15 mouse cellular contexts compared by ENCODE assay signal in genomic region chr8:121313458-121313857, GRCm38 (mm10).
DNase-seq lines count a peak whose midpoint lies in the region; ATAC-seq and TF ChIP-seq lines count a peak whose summit lies in the region.
"Had no signal": no experiment of that assay in that cellular context is flagged by ENCODE, and none has a peak within 500 bp of the region (broad histone marks: within the 10 kb centered on the region; RNA-seq: fewer than 3 reads in every experiment).

No protein-coding gene starts in this region.

- WGBS in hindbrain, embryonic 10.5 days: 55% methylated on average over 6 of the region's 6 CpGs
- 57% methylated on average over 6 of the region's 6 CpGs for WGBS in hindbrain, embryonic 12.5 days
- 41% methylated on average over 6 of the region's 6 CpGs for WGBS in liver, embryonic 14.5 days (ENCODE audit: insufficient replicate concordance)

- peak; percentile 16; the same call in 1 of the 2 replicates for TF ChIP-seq CTCF in liver, embryonic 14.5 days (IDR thresholded peaks at IDR 0.05; ENCODE audit: low read depth)
- peak; percentile 6 for TF ChIP-seq CTCF in C2C12 (IDR thresholded peaks at IDR 0.05; ENCODE audit: control insufficient read depth, insufficient read depth, insufficient read length)
- TF ChIP-seq CTCF in ES-Bruce4 (IDR thresholded peaks at IDR 0.05; ENCODE audit: low read depth, low read length): peak; percentile 15

- peaks cover 41% of the 10 kb centered on the region for H3K4me1 ChIP-seq in hindbrain, embryonic 10.5 days (replicated peaks)
- peaks cover 20% of the 10 kb centered on the region for H3K4me1 ChIP-seq in hindbrain, embryonic 12.5 days
- H3K4me1 ChIP-seq in liver, embryonic 14.5 days (replicated peaks; ENCODE audit: control insufficient read depth in 2 of 2, insufficient read depth in 2 of 2, low read length in 1 of 2): no peaks in the 10 kb centered on the region; a peak in 1 of 4 replicates
- H3K4me1 ChIP-seq in ES-Bruce4 (ENCODE audit: control insufficient read depth, insufficient read depth, low read length): no peaks in the 10 kb centered on the region

- no peak overlapping the region for H3ac ChIP-seq in C2C12 (ENCODE audit: control insufficient read depth, insufficient read length, low read depth)

- no peaks in the 10 kb centered on the region for H3K79me3 ChIP-seq in C2C12 (ENCODE audit: low read depth)

- peaks cover 43% of the 10 kb centered on the region for H3K27me3 ChIP-seq in hindbrain, embryonic 10.5 days (ENCODE audit: insufficient read depth, poor library complexity, severe bottlenecking)
- H3K27me3 ChIP-seq in hindbrain, embryonic 12.5 days: no peaks in the 10 kb centered on the region; the same call in 1 of the 2 replicates
- H3K27me3 ChIP-seq in liver, embryonic 14.5 days (ENCODE audit: control insufficient read depth, insufficient read depth, low read length): no peaks in the 10 kb centered on the region
- H3K27me3 ChIP-seq in C2C12 (ENCODE audit: control insufficient read depth, insufficient read depth, insufficient read length): peaks cover 28% of the 10 kb centered on the region
- no peaks in the 10 kb centered on the region for H3K27me3 ChIP-seq in ES-Bruce4 (ENCODE audit: control insufficient read depth, insufficient read depth, low read length, poor library complexity, severe bottlenecking)
- H3K27me3 ChIP-seq: stomach, embryonic 15.5 days had no signal

- no peaks in the 10 kb centered on the region for H3K79me2 ChIP-seq in C2C12 (ENCODE audit: control insufficient read depth, insufficient read depth)

- no peak overlapping the region for H3K9ac ChIP-seq in hindbrain, embryonic 12.5 days
- H3K9ac ChIP-seq in liver, embryonic 14.5 days (replicated peaks): no peak overlapping the region
- no peak overlapping the region for H3K9ac ChIP-seq in ES-Bruce4 (ENCODE audit: low read depth, poor library complexity, severe bottlenecking)
- H3K9ac ChIP-seq: limb, embryonic 12.5 days; stomach, embryonic 15.5 days had no signal

- no peak overlapping the region for H3K4me2 ChIP-seq in hindbrain, embryonic 12.5 days (replicated peaks)
- no peak overlapping the region for H3K4me2 ChIP-seq in liver, embryonic 14.5 days (ENCODE audit: low read depth)
- H3K4me2 ChIP-seq: limb, embryonic 12.5 days; stomach, embryonic 15.5 days had no signal

- no peaks in the 10 kb centered on the region for H3K9me3 ChIP-seq in hindbrain, embryonic 10.5 days
- H3K9me3 ChIP-seq in hindbrain, embryonic 12.5 days (replicated peaks): no peaks in the 10 kb centered on the region
- no peaks in the 10 kb centered on the region for H3K9me3 ChIP-seq in liver, embryonic 14.5 days (ENCODE audit: control insufficient read depth, low read length)
- H3K9me3 ChIP-seq in ES-Bruce4 (replicated peaks; ENCODE audit: control insufficient read depth, insufficient read depth, low read length, poor library complexity, severe bottlenecking): no peaks in the 10 kb centered on the region
- H3K9me3 ChIP-seq: limb, embryonic 12.5 days; stomach, embryonic 15.5 days had no signal

- TF ChIP-seq POLR2A in ES-Bruce4 (IDR thresholded peaks at IDR 0.05; ENCODE audit: insufficient read depth, low read length): no peak

- no peak overlapping the region for H3K27ac ChIP-seq in hindbrain, embryonic 10.5 days
- no peak overlapping the region for H3K27ac ChIP-seq in hindbrain, embryonic 12.5 days
- H3K27ac ChIP-seq in liver, embryonic 14.5 days: no peak overlapping the region
- no peak overlapping the region for H3K27ac ChIP-seq in ES-Bruce4 (ENCODE audit: insufficient read depth, low read length)
- H3K27ac ChIP-seq: limb, embryonic 12.5 days; macrophage; stomach, embryonic 15.5 days had no signal

- no peak for TF ChIP-seq EP300 in liver, embryonic 14.5 days (IDR thresholded peaks at IDR 0.05; ENCODE audit: low read depth)
- no peak for TF ChIP-seq EP300 in ES-Bruce4 (IDR thresholded peaks at IDR 0.05; ENCODE audit: insufficient read depth, low read depth, low read length)

- peak; percentile 22 for DNase-seq in hindbrain, embryonic 10.5 days (ENCODE audit: low spot score)
- no peak for DNase-seq in liver, embryonic 14.5 days (ENCODE audit: low read depth in 3 of 3, low spot score in 3 of 3)
- DNase-seq in liver: no peak
- no peak for DNase-seq in right cerebral cortex, postnatal 36 days (ENCODE audit: low spot score in 2 of 2)
- DNase-seq in right cerebral cortex, adult 18-20 months: no peak
- DNase-seq: right cerebral cortex, postnatal 4 days had no signal

- ATAC-seq in hindbrain, embryonic 12.5 days (ENCODE audit: low FRiP score): no peak
- no peak for ATAC-seq in liver, embryonic 14.5 days (ENCODE audit: insufficient read depth)
- ATAC-seq: midbrain, embryonic 16.5 days had no signal

- no peak overlapping the region for H3K4me3 ChIP-seq in hindbrain, embryonic 10.5 days
- H3K4me3 ChIP-seq in hindbrain, embryonic 12.5 days: no peak overlapping the region
- no peak overlapping the region for H3K4me3 ChIP-seq in liver, embryonic 14.5 days (ENCODE audit: insufficient read depth in 1 of 2, low read depth in 2 of 2, low read length in 2 of 2)
- H3K4me3 ChIP-seq in C2C12 (ENCODE audit: insufficient read depth, poor library complexity, severe bottlenecking) (no peak overlapping the region), ES-Bruce4 (ENCODE audit: low read depth, low read length) (no peak overlapping the region)
- H3K4me3 ChIP-seq: erythroblast, embryonic 14.5 days; limb, embryonic 12.5 days; stomach, embryonic 15.5 days had no signal

- H3K36me3 ChIP-seq in hindbrain, embryonic 10.5 days: no peaks in the 10 kb centered on the region
- no peaks in the 10 kb centered on the region for H3K36me3 ChIP-seq in hindbrain, embryonic 12.5 days
- H3K36me3 ChIP-seq in liver, embryonic 14.5 days (replicated peaks; ENCODE audit: control insufficient read depth, insufficient read depth, low read depth): no peaks in the 10 kb centered on the region
- H3K36me3 ChIP-seq in C2C12 (ENCODE audit: control insufficient read depth, insufficient read depth) (no peaks in the 10 kb centered on the region), ES-Bruce4 (ENCODE audit: control insufficient read depth, insufficient read depth, low read length, poor library complexity, severe bottlenecking) (no peaks in the 10 kb centered on the region)
- H3K36me3 ChIP-seq: G1E; limb, embryonic 12.5 days; stomach, embryonic 15.5 days had no signal

TF ChIP-seq in C2C12, 6 proteins besides CTCF, POLR2A, EP300 and RAD21:
- TF ChIP-seq FOSL1 (IDR thresholded peaks at IDR 0.05; ENCODE audit: insufficient read depth, low read length, poor library complexity, severe bottlenecking) (no peak), MYOG (IDR thresholded peaks at IDR 0.05; ENCODE audit: control insufficient read depth, extremely low read depth, insufficient read length) (no peak), MYOD1 (IDR thresholded peaks at IDR 0.05; ENCODE audit: control insufficient read depth, insufficient read length, low read depth) (no peak), MAX (IDR thresholded peaks at IDR 0.05) (no peak), USF1 (IDR thresholded peaks at IDR 0.05; ENCODE audit: low read depth) (no peak), CEBPB (IDR thresholded peaks at IDR 0.05; ENCODE audit: low read depth) (no peak)
